Mouse (Mus musculus): ENCODE data around the gene Gm20479. TPM values are rescaled to one million over a fixed set of nuclear protein-coding genes. Genes with fewer than 3 reads are reported as not detected.

Gene Gm20479
- total RNA-seq, 2 experiments from 2014 or later: not detected

Other genes starting within 250 kb of the Gm20479 start
- under 1 TPM; 0.23 to 0.86 TPM for gene Cyp2f2, start 237.5 kb downstream of the Gm20479 start, total RNA-seq (2021)
- not detected for gene Cyp2t4, start 203.7 kb downstream of the Gm20479 start, total RNA-seq (2021)
- gene Egln2, start 190.6 kb downstream of the Gm20479 start, total RNA-seq (2021): 100 to 1,000 TPM in 1 of 2 experiments, 10 to 100 TPM in 1; 90.8 to 100 TPM
- 10 to 100 TPM; 86.7 to 94.7 TPM for gene Rab4b, start 178.5 kb downstream of the Gm20479 start, total RNA-seq (2021)
- gene Gm21983, start 176.3 kb downstream of the Gm20479 start, total RNA-seq (2021): not detected
- gene Mia, start 176.3 kb downstream of the Gm20479 start, total RNA-seq (2021): 1 to 10 TPM; 1.6 to 3.3 TPM
- 10 to 100 TPM; 18.9 to 21.3 TPM for gene BC024978, start 161.6 kb downstream of the Gm20479 start, total RNA-seq (2021)
- 10 to 100 TPM; 81.3 to 81.8 TPM for gene Snrpa, start 161.1 kb downstream of the Gm20479 start, total RNA-seq (2021)
- 1 to 10 TPM; 7.3 to 8.0 TPM for gene Itpkc, start 128.8 kb downstream of the Gm20479 start, total RNA-seq (2021)
- 10 to 100 TPM; 31.2 to 34.8 TPM for gene Coq8b, start 124.4 kb downstream of the Gm20479 start, total RNA-seq (2021)
- gene Numbl, start 99.0 kb downstream of the Gm20479 start, total RNA-seq (2021): 100 to 1,000 TPM; 134 to 139 TPM
- gene Ltbp4, start 19.7 kb downstream of the Gm20479 start, total RNA-seq (2021): 10 to 100 TPM; 62.5 to 62.6 TPM
- 10 to 100 TPM; 22.2 to 27.4 TPM for gene Shkbp1, start 1.4 kb downstream of the Gm20479 start, total RNA-seq (2021)
- 100 to 1,000 TPM; 128 to 132 TPM for gene Sptbn4, start 90.3 kb upstream of the Gm20479 start, total RNA-seq (2021)
- 10 to 100 TPM; 11.7 to 13.0 TPM for gene Blvrb, start 90.6 kb upstream of the Gm20479 start, total RNA-seq (2021)
- gene Sertad3, start 116.3 kb upstream of the Gm20479 start, total RNA-seq (2021): 1 to 10 TPM; 3.0 to 3.1 TPM
- gene Sertad1, start 129.5 kb upstream of the Gm20479 start, total RNA-seq (2021): 10 to 100 TPM in 1 of 2 experiments, 1 to 10 TPM in 1; 8.7 to 12.9 TPM
- under 1 TPM; 0.57 to 0.66 TPM for gene Prx, start 141.9 kb upstream of the Gm20479 start, total RNA-seq (2021)
- gene Hipk4, start 165.8 kb upstream of the Gm20479 start, total RNA-seq (2021): not detected
- 100 to 1,000 TPM; 805 to 820 TPM for gene Pld3, start 195.8 kb upstream of the Gm20479 start, total RNA-seq (2021)
- gene 2310022A10Rik, start 195.8 kb upstream of the Gm20479 start, total RNA-seq (2021): 10 to 100 TPM; 24.5 to 27.8 TPM
- gene Akt2, start 234.1 kb upstream of the Gm20479 start, total RNA-seq (2021): 100 to 1,000 TPM; 114 to 147 TPM